ENCODE assay signal across 7 mouse cellular contexts in the genomic region with DNA sequence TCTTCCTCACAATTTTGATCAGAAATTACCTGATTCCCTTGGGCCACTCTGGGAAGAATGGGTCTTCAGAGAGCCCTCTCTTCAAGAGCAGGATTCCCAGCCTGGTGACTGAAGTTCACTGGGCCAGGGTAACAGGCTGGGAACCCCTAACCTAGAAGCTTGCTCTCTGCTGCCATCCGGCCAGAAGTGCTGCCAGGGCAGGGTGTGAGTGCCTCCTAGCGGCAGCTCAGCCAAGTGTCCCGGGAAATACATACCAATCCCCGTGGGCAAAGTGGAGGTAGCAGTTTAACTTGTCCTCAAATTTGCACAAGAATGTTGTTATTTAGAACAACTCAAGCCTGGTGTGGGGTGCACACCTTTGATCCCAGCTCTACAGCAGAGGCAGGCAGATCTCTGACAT. TPM values are rescaled to one million over a fixed set of nuclear protein-coding genes. Genes with fewer than 3 reads are reported as not detected.
DNase-seq lines count a peak whose midpoint lies in the region; ATAC-seq and TF ChIP-seq lines count a peak whose summit lies in the region.

No protein-coding gene starts in this region.

- peak; percentile 84 for DNase-seq in CD4-positive, CD25-positive, alpha-beta regulatory T cell, adult 2 months (ENCODE audit: low read depth, low spot score)
- DNase-seq in G1E (ENCODE audit: low spot score) = peak; percentile 69
- peak; percentile 23 for DNase-seq in cerebellum, adult 8-10 months
- peak; percentile 51 for DNase-seq in gastrocnemius, postnatal 25 days
- peak; percentile 71 to 90 for DNase-seq in kidney, postnatal 36 days
- DNase-seq in lung, postnatal 0 days (ENCODE audit: low spot score) = peak; percentile 81
- peak; percentile 59 for DNase-seq in spleen, adult 12 weeks (ENCODE audit: low spot score)

- no peak for ATAC-seq in G1E (ENCODE audit: extremely low read depth, insufficient number of reproducible peaks, low FRiP score, poor library complexity, severe bottlenecking)
- ATAC-seq in lung, postnatal 0 days = peak; percentile 66

- H3K27ac ChIP-seq in lung, postnatal 0 days (ENCODE audit: low read length) = no peak overlapping the region

- peak; percentile 85 for TF ChIP-seq CTCF in G1E (IDR thresholded peaks at IDR 0.05; ENCODE audit: low read depth, low read length)
- peak; percentile 97 for TF ChIP-seq CTCF in lung, postnatal 0 days (IDR thresholded peaks at IDR 0.05)

- H3K9me3 ChIP-seq in G1E (replicated peaks) = no peaks in the 10 kb centered on the region
- H3K9me3 ChIP-seq in lung, postnatal 0 days (ENCODE audit: low read length) = no peaks in the 10 kb centered on the region

- no peak overlapping the region for H3K4me3 ChIP-seq in G1E (ENCODE audit: low read depth, low read length)
- H3K4me3 ChIP-seq in lung, postnatal 0 days (ENCODE audit: low read depth, low read length) = no peak overlapping the region

- no peak overlapping the region for H3K4me2 ChIP-seq in lung, postnatal 0 days (replicated peaks; ENCODE audit: low read depth, low read length)

- H3K4me1 ChIP-seq in G1E (ENCODE audit: insufficient read depth, low read depth, low read length) = peaks cover 4% of the 10 kb centered on the region
- H3K4me1 ChIP-seq in lung, postnatal 0 days (ENCODE audit: insufficient read depth, low read depth, low read length) = no peaks in the 10 kb centered on the region

- no peak for TF ChIP-seq EP300 in lung, postnatal 0 days (IDR thresholded peaks at IDR 0.05)

- 2% methylated on average over 4 of the region's 4 CpGs for WGBS in lung, postnatal 0 days

- no peak overlapping the region for H3K9ac ChIP-seq in lung, postnatal 0 days (replicated peaks; ENCODE audit: low read depth)

- no peaks in the 10 kb centered on the region for H3K36me3 ChIP-seq in G1E (replicated peaks)
- H3K36me3 ChIP-seq in lung, postnatal 0 days (ENCODE audit: insufficient read depth, low read length) = no peaks in the 10 kb centered on the region

- peaks cover 39% of the 10 kb centered on the region for H3K27me3 ChIP-seq in G1E (ENCODE audit: insufficient read depth, low read length)
- no peaks in the 10 kb centered on the region for H3K27me3 ChIP-seq in lung, postnatal 0 days (replicated peaks; ENCODE audit: insufficient read depth, low read length)

RNA-seq across cellular contexts. Expression of gene Lctl, which starts 16.5 kb away (rescaled TPM):
- total RNA-seq in G1E (2014; fragmentation: Nextera tagmentation) = not detected in 2 replicates
- 0.12 TPM in 1 of 2 replicates, not detected in the other for total RNA-seq in G1E (2017)
- not detected in 2 replicates for polyA plus RNA-seq in G1E (2012)
- 1 to 10 TPM in 1 of 2 experiments, not detected in 1; 1.0 TPM for total RNA-seq in gastrocnemius, postnatal 25 days (2021)
- polyA plus RNA-seq in lung, postnatal 0 days (2015; fragmentation: Nextera tagmentation; extraction: Ambion mirVana) = not detected in 2 replicates

Comparison
In these comparisons a context has a peak if more than half of its experiments do, and no peak if none do; other contexts are left out.
1. DNase-seq: peak in every context shown above with its lines; median percentile 84 in CD4-positive, CD25-positive, alpha-beta regulatory T cell, adult 2 months; 81 in lung, postnatal 0 days; 80 in kidney, postnatal 36 days; 69 in G1E; 59 in spleen, adult 12 weeks; 51 in gastrocnemius, postnatal 25 days; 23 in cerebellum, adult 8-10 months.